Mouse (Mus musculus) myocyte (in vitro differentiated cells): Measurements from ENCODE around the gene Prdm8. TPM values are rescaled to one million over a fixed set of nuclear protein-coding genes. Genes with fewer than 3 reads are reported as not detected.

Source experiments
- H3K27me3 ChIP-seq: one replicate; pipeline ENCODE4 v1.6.1; 2011; ENCODE audit not compliant: control insufficient read depth, insufficient read depth, insufficient read length
- H3K36me3 ChIP-seq: one replicate; pipeline ENCODE4 v1.6.1; 2011; ENCODE audit not compliant: control insufficient read depth, insufficient read depth
- H3K4me2 ChIP-seq: one replicate; pipeline ENCODE4 v1.6.1; 2011; ENCODE audit warnings: low read depth, control low read depth
- H3K4me3 ChIP-seq: one replicate; pipeline ENCODE4 v1.5.1; 2011; ENCODE audit warnings: mild to moderate bottlenecking, control low read depth, moderate library complexity
- H3K79me2 ChIP-seq: one replicate; pipeline ENCODE4 v1.6.1; 2011; ENCODE audit not compliant: control insufficient read depth, insufficient read depth
- H3ac ChIP-seq: one replicate; pipeline ENCODE4 v1.6.1; 2011; ENCODE audit not compliant: control insufficient read depth, insufficient read length
- CEBPB ChIP-seq: IDR thresholded peaks from 2 replicates; pipeline ENCODE4 v1.6.1; 2011; ENCODE audit warnings: mild to moderate bottlenecking, moderate library complexity; ENCODE audit not compliant: poor library complexity, insufficient read depth, severe bottlenecking
- E2F4 ChIP-seq: IDR thresholded peaks from one replicate; pipeline ENCODE4 v1.6.1; 2011; ENCODE audit warnings: mild to moderate bottlenecking, control low read depth, moderate library complexity; ENCODE audit not compliant: insufficient read depth
- MAX ChIP-seq: IDR thresholded peaks from one replicate; pipeline ENCODE4 v1.6.1; 2011; ENCODE audit warnings: low read depth, mild to moderate bottlenecking, control low read depth
- MYOD1 ChIP-seq, 3 experiments: IDR thresholded peaks; one replicate each; pipeline ENCODE4 v1.6.1; 2011; ENCODE audit warnings: control low read depth in 2 of 3, low read depth in 2 of 3, mild to moderate bottlenecking in 2 of 3, moderate library complexity in 1 of 3; ENCODE audit not compliant: insufficient read length in 2 of 3, control insufficient read depth in 1 of 3
- MYOG ChIP-seq, 3 experiments: IDR thresholded peaks; one replicate each; pipeline ENCODE4 v1.6.1; 2011; ENCODE audit warnings: control low read depth in 2 of 3, low read depth in 2 of 3, mild to moderate bottlenecking in 2 of 3; ENCODE audit not compliant: insufficient read length in 2 of 3, control insufficient read depth in 1 of 3, insufficient read depth in 1 of 3
- POLR2A ChIP-seq: IDR thresholded peaks from one replicate; pipeline ENCODE4 v1.6.1; 2011; ENCODE audit warnings: low read depth, mild to moderate bottlenecking, control low read depth, moderate library complexity; ENCODE audit not compliant: insufficient read length
- POLR2AphosphoS2 ChIP-seq: IDR thresholded peaks from one replicate; pipeline ENCODE4 v1.6.1; 2011; ENCODE audit warnings: low read depth, control low read depth; ENCODE audit not compliant: insufficient read length
- REST ChIP-seq: IDR thresholded peaks from one replicate; pipeline ENCODE4 v1.6.1; 2011; ENCODE audit warnings: mild to moderate bottlenecking, control low read depth, moderate library complexity; ENCODE audit not compliant: insufficient read depth, insufficient read length
- SRF ChIP-seq: IDR thresholded peaks from one replicate; pipeline ENCODE4 v1.6.1; 2011; ENCODE audit warnings: low read depth; ENCODE audit not compliant: control insufficient read depth, insufficient read length
- TCF12 ChIP-seq: IDR thresholded peaks from one replicate; pipeline ENCODE4 v1.6.1; 2011; ENCODE audit warnings: mild to moderate bottlenecking, control low read depth; ENCODE audit not compliant: poor library complexity, insufficient read depth, severe bottlenecking
- TCF3 ChIP-seq: IDR thresholded peaks from one replicate; pipeline ENCODE4 v1.6.1; 2011; ENCODE audit warnings: low read depth, control low read depth; ENCODE audit not compliant: insufficient read length
- USF1 ChIP-seq: IDR thresholded peaks from one replicate; pipeline ENCODE4 v1.6.1; 2011; ENCODE audit warnings: low read depth, mild to moderate bottlenecking, control low read depth, moderate library complexity
- polyA plus RNA-seq: library from polyadenylated mRNA; unstranded; fragments of >200 nt; fragmentation: generic; extraction: Trizol; gene quantifications from one replicate; pipeline ENCODE4 v1.2.1, GENCODE M21; 2012; ENCODE audit warnings: missing spikeins

Prdm8 gene
- polyA plus RNA-seq, 1 experiment: 1.5 TPM

DNA sequence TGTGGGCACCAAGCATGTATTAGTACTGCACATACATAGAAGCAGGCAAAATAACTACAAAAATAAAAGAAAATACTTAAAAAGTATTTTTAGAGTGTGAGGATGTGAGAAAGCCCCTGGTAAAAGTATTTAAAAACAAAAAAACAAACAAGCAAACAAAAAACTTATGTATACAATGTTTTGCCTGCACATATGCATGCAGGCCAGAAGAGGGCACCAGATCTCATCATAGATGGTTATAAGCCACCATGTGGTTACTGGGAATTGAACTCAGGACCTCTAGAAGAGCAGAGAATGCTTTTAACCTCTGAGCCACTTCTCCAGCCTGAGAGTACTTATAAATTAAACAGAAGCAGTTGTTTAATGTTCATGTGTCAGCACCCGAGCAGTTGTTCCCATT, 28.0 kb downstream of the Prdm8 start:
- Histone ChIP-seq H3ac (no peak overlapping the region), H3K27me3 (no peaks in the 10 kb centered on the region), H3K79me2 (no peaks in the 10 kb centered on the region), H3K4me2 (no peak overlapping the region), H3K4me3 (no peak overlapping the region), H3K36me3 (no peaks in the 10 kb centered on the region)
- no peak for TF ChIP-seq SRF
- no peak for TF ChIP-seq POLR2A
- no peak for TF ChIP-seq USF1
- TF ChIP-seq E2F4: no peak
- no peak for TF ChIP-seq REST
- no peak for TF ChIP-seq TCF3
- no peak for TF ChIP-seq POLR2AphosphoS2
- no peak for TF ChIP-seq MYOG (IDR thresholded peaks at IDR 0.05; ENCODE audit: control insufficient read depth in 1 of 3, insufficient read depth in 1 of 3, insufficient read length in 2 of 3, low read depth in 2 of 3)
- no peak for TF ChIP-seq CEBPB
- TF ChIP-seq TCF12: no peak
- no peak for TF ChIP-seq MYOD1 (IDR thresholded peaks at IDR 0.05; ENCODE audit: control insufficient read depth in 1 of 3, insufficient read length in 2 of 3, low read depth in 2 of 3)
- TF ChIP-seq MAX: no peak

DNA sequence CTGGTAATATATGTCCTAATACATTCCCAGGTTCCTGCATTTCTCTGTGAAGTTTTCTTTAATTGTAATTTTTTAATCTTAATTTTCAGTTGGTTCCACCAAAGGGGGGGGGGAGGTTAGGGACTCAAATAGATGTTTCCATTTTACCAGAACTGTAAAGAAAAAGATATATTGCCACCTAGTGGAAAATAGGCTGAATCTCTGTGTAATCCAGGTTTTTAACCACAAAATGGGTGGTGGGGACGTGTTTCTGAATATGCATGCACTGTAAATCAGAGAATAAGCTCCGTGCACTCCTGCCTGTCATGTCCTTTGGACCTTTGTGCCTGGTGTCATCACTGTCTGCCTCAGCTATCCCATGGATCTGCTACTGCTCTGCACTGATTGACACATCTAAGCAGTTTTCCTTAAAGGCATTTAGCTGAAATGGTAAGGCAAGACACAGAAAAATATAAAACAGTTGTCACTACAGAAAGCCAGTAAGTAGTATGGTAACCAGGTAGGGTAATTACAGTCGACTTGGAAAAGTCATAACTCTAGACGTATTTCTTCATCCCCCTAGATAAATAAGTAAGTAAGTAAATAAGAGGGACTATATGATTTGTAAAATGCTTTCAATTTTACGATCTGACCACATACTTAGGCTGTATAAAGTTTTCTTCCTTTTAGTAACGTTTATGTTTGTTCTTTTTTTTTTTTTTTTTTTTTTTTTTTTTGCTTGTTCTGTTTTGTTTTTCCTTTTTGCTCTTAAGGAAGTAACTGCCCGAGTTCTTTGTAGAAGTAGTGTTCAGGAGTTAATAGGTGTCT, 31.6 kb downstream of the Prdm8 start:
- Histone ChIP-seq H3ac (no peak overlapping the region), H3K36me3 (no peaks in the 10 kb centered on the region), H3K27me3 (no peaks in the 10 kb centered on the region), H3K4me2 (no peak overlapping the region), H3K4me3 (no peak overlapping the region), H3K79me2 (no peaks in the 10 kb centered on the region)
- TF ChIP-seq MYOD1 (IDR thresholded peaks at IDR 0.05; ENCODE audit: control insufficient read depth in 1 of 3, insufficient read length in 2 of 3, low read depth in 2 of 3): no peak
- TF ChIP-seq TCF3: no peak
- TF ChIP-seq POLR2AphosphoS2: no peak
- no peak for TF ChIP-seq CEBPB
- TF ChIP-seq SRF: no peak
- no peak for TF ChIP-seq POLR2A
- no peak for TF ChIP-seq TCF12
- no peak for TF ChIP-seq USF1
- TF ChIP-seq MYOG (IDR thresholded peaks at IDR 0.05; ENCODE audit: control insufficient read depth in 1 of 3, insufficient read depth in 1 of 3, insufficient read length in 2 of 3, low read depth in 2 of 3): no peak
- no peak for TF ChIP-seq E2F4
- TF ChIP-seq MAX: no peak
- TF ChIP-seq REST: no peak

DNA sequence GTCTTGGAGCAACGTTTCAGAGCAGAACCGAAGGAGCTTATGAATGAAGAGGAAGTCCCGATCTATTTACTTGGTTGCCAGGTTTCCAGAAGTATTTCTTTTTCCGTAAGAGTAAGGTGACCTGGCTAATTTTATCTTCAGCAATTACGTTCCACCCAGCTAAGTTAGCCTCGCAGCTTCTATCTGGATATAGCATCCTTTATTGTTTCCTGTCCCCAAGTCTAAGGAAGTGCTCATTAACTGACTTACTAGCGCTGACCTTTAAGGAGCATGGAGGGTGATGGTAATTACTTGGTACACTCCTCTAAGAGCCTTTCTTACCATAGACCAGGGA, 32.2 kb downstream of the Prdm8 start:
- H3ac ChIP-seq: no peak overlapping the region
- H3K79me2 ChIP-seq: no peaks in the 10 kb centered on the region
- no peak overlapping the region for H3K4me3 ChIP-seq
- no peak for TF ChIP-seq CEBPB
- TF ChIP-seq POLR2AphosphoS2: no peak
- no peak for TF ChIP-seq REST
- no peak for TF ChIP-seq TCF12
- no peaks in the 10 kb centered on the region for H3K36me3 ChIP-seq
- no peaks in the 10 kb centered on the region for H3K27me3 ChIP-seq
- no peak overlapping the region for H3K4me2 ChIP-seq

DNA sequence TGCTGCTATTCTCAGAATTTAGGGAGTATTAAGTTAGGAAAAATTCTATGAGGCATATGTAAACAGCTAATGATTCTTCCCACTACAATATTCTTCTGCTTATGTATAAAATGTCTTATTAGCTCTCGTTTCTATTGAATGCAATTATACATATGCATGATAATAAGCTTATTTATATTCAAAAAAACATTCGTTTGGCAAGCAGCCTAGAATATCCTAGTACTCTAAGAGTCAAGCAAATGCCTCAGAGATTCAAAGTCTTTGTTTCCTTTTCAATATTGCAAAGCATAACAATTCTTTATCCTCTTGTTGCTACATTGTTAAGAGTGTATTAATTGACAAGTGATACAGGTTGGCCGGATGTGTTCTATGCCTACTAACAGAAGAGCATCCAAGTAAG, 34.6 kb downstream of the Prdm8 start:
- Histone ChIP-seq H3K79me2 (no peaks in the 10 kb centered on the region), H3K27me3 (no peaks in the 10 kb centered on the region), H3K4me2 (no peak overlapping the region), H3K36me3 (no peaks in the 10 kb centered on the region), H3ac (no peak overlapping the region), H3K4me3 (no peak overlapping the region)
- TF ChIP-seq SRF (no peak), MYOG (IDR thresholded peaks at IDR 0.05; ENCODE audit: control insufficient read depth in 1 of 3, insufficient read depth in 1 of 3, insufficient read length in 2 of 3, low read depth in 2 of 3) (no peak), TCF3 (no peak), POLR2AphosphoS2 (no peak), REST (no peak), USF1 (no peak)

DNA sequence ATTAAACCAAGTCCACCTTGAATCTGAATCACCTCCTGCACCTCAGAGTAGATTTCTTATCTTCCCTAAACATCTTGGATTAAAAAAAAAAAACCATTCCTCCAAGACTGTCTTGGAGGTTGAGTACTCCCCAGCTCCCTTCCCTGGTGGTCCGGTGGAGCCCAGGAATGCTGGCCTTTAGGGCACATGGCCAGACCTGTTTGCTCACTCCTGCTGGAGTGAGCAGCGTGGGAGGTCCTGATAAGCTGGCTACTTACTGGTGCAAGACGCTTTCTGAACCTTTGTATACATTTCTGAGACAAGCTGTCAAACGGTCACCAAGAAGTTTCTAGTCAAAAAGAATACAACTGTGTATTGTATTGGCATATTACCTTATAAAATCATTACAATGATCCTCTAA, 36.0 kb downstream of the Prdm8 start:
- H3K27me3 ChIP-seq: no peaks in the 10 kb centered on the region
- H3K4me2 ChIP-seq: no peak overlapping the region
- H3K4me3 ChIP-seq: no peak overlapping the region
- no peak overlapping the region for H3ac ChIP-seq
- H3K36me3 ChIP-seq: no peaks in the 10 kb centered on the region
- TF ChIP-seq CEBPB: no peak
- no peak for TF ChIP-seq POLR2AphosphoS2
- no peak for TF ChIP-seq USF1
- no peak for TF ChIP-seq E2F4
- no peak for TF ChIP-seq TCF3
- no peak for TF ChIP-seq TCF12
- TF ChIP-seq REST: no peak
- TF ChIP-seq MYOG (IDR thresholded peaks at IDR 0.05; ENCODE audit: control insufficient read depth in 1 of 3, insufficient read depth in 1 of 3, insufficient read length in 2 of 3, low read depth in 2 of 3): no peak
- TF ChIP-seq SRF: no peak
- TF ChIP-seq MAX: no peak
- no peak for TF ChIP-seq MYOD1 (IDR thresholded peaks at IDR 0.05; ENCODE audit: control insufficient read depth in 1 of 3, insufficient read length in 2 of 3, low read depth in 2 of 3)
- no peaks in the 10 kb centered on the region for H3K79me2 ChIP-seq
